Mouse (Mus musculus) heart, postnatal 0 days (tissue): ENCODE data around the gene Gins1. TPM values are rescaled to one million over a fixed set of nuclear protein-coding genes. Genes with fewer than 3 reads are reported as not detected.

Source experiments
- ATAC-seq: fragments of 200-750 bp; cut with Nextera tagmentation; 2 replicates; pipeline ENCODE4 v1.8.0; 2017; ENCODE audit warnings: low read depth, moderate number of reproducible peaks, moderate library complexity; ENCODE audit not compliant: insufficient read depth
- DNase-seq: peaks from one replicate; pipeline ENCODE4 v3.0.0-alpha.2; 2016; ENCODE audit warnings: low spot score
- H3K27ac ChIP-seq: fragments of 300-500 bp; sonication (generic); 2 replicates; pipeline ENCODE4 v1.5.1; 2014; ENCODE audit warnings: low read depth, mild to moderate bottlenecking
- H3K27me3 ChIP-seq: fragments of 300-500 bp; sonication (generic); 2 replicates; pipeline ENCODE4 v1.6.1; 2014; ENCODE audit warnings: low read length, mixed read lengths; ENCODE audit not compliant: control insufficient read depth, insufficient read depth
- H3K36me3 ChIP-seq: fragments of 300-500 bp; sonication (generic); replicated peaks from 2 replicates; pipeline ENCODE4 v1.6.1; 2014; ENCODE audit warnings: low read length, mixed read lengths; ENCODE audit not compliant: control insufficient read depth, insufficient read depth
- H3K4me1 ChIP-seq: fragments of 300-500 bp; sonication (generic); 2 replicates; pipeline ENCODE4 v1.6.1; 2014; ENCODE audit warnings: antibody characterized with exemption; ENCODE audit not compliant: control insufficient read depth, insufficient read depth
- H3K4me2 ChIP-seq: fragments of 300-500 bp; sonication (generic); 2 replicates; pipeline ENCODE4 v1.6.1; 2014; ENCODE audit warnings: low read depth, mild to moderate bottlenecking, low read length, moderate library complexity
- H3K4me3 ChIP-seq: fragments of 300-500 bp; sonication (generic); 2 replicates; pipeline ENCODE4 v1.5.1; 2014; ENCODE audit warnings: low read depth, low read length
- H3K9ac ChIP-seq: fragments of 300-500 bp; sonication (generic); replicated peaks from 2 replicates; pipeline ENCODE4 v1.6.1; 2014; ENCODE audit warnings: low read depth, low read length, mixed read lengths
- H3K9me3 ChIP-seq: fragments of 300-500 bp; sonication (generic); replicated peaks from 2 replicates; pipeline ENCODE4 v1.6.1; 2016; ENCODE audit warnings: low read length; ENCODE audit not compliant: control insufficient read depth
- CTCF ChIP-seq: IDR thresholded peaks from 2 replicates; pipeline ENCODE4 v1.5.1; 2016; ENCODE audit warnings: antibody characterized with exemption, control low read depth, low read depth
- EP300 ChIP-seq: IDR thresholded peaks from 2 replicates; pipeline ENCODE4 v1.6.1; 2016; ENCODE audit warnings: antibody characterized with exemption, low read depth
- WGBS: fragments of 180-500 bp; shearing (Covaris S2); extraction: QIAGEN DNeasy Blood & Tissue Kit; methylation state at CpG from one replicate; pipeline ENCODE4 v1.1.7; 2014; 5-methylcytosine and 5-hydroxymethylcytosine counted together
- polyA plus RNA-seq: library from polyadenylated mRNA; unstranded; fragments of >200 nt; fragmentation: Nextera tagmentation; extraction: Ambion mirVana; gene quantifications from 2 replicates; pipeline ENCODE4 v1.2.1, GENCODE M21; 2015
- total RNA-seq: library from RNA; depleted of rRNA; stranded (reverse); fragments of >200 nt; gene quantifications from 2 replicates; pipeline ENCODE4 v1.2.3, GENCODE M21; 2014; ENCODE audit warnings: low replicate concordance

Gene Gins1
- total and polyA plus RNA-seq, 2 experiments from 2014 or later = 1.6 to 7.8 TPM

DNA sequence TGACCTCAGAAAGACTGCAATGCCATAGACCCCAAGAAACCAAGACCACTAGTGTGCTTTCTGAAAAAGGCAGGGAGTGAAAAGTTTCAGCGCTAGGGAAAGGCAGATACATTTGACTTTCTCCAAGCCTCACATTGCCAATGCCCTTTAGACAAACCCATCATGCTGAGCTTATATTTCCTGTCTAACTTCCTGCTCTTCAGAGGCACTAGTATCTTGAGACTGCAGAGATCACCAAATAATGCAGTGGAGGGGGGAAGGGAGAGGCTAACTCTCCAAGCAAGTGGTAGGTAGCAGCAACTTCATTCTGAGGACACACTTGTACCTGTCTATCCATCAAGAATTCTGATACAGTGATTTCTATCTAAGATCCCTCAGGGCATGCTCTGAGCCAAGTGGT is 35.8 kb upstream of the Gins1 start:
- H3K36me3 ChIP-seq = no peaks in the 10 kb centered on the region
- ATAC-seq = no peak
- no peaks in the 10 kb centered on the region for H3K9me3 ChIP-seq
- H3K9ac ChIP-seq = no peak overlapping the region
- no peak for TF ChIP-seq CTCF
- no peak for TF ChIP-seq EP300
- H3K4me1 ChIP-seq = no peaks in the 10 kb centered on the region
- no peak overlapping the region for H3K4me3 ChIP-seq
- no peak overlapping the region for H3K27ac ChIP-seq
- H3K4me2 ChIP-seq = no peak overlapping the region
- 72% methylated on average over 1 of the region's 1 CpGs for WGBS
- DNase-seq = no peak
- H3K27me3 ChIP-seq = no peaks in the 10 kb centered on the region

GRCm38 (mm10) chr2:150874508-150874907 is 30.7 kb upstream of the Gins1 start:
- DNase-seq (no peak), ATAC-seq (no peak)
- no peak overlapping the region for H3K27ac ChIP-seq
- H3K4me1 ChIP-seq = no peaks in the 10 kb centered on the region
- TF ChIP-seq EP300 = no peak
- TF ChIP-seq CTCF = no peak
- no peak overlapping the region for H3K9ac ChIP-seq
- WGBS = 76% methylated on average over 1 of the region's 1 CpGs
- H3K4me2 ChIP-seq = no peak overlapping the region
- no peaks in the 10 kb centered on the region for H3K27me3 ChIP-seq
- no peak overlapping the region for H3K4me3 ChIP-seq
- no peaks in the 10 kb centered on the region for H3K9me3 ChIP-seq
- H3K36me3 ChIP-seq = no peaks in the 10 kb centered on the region

- 96% methylated on average over 1 of the region's 1 CpGs for WGBS
- ATAC-seq = no peak
- H3K4me2 ChIP-seq = no peak overlapping the region
Observed at GRCm38 (mm10) chr2:150875226-150875625, 30.0 kb upstream of the Gins1 start.

GRCm38 (mm10) chr2:150877561-150877960 is 27.6 kb upstream of the Gins1 start:
- Histone ChIP-seq H3K9me3 (no peaks in the 10 kb centered on the region), H3K4me3 (no peak overlapping the region), H3K36me3 (no peaks in the 10 kb centered on the region), H3K4me1 (no peaks in the 10 kb centered on the region), H3K9ac (no peak overlapping the region), H3K27me3 (no peaks in the 10 kb centered on the region), H3K4me2 (no peak overlapping the region), H3K27ac (no peak overlapping the region)
- WGBS = 90% methylated on average over 4 of the region's 4 CpGs
- no peak for TF ChIP-seq EP300
- no peak for TF ChIP-seq CTCF
- ATAC-seq = no peak
- no peak for DNase-seq

More at GRCm38 (mm10) chr2:150875226-150875625, 30.0 kb upstream of the Gins1 start:
- Histone ChIP-seq H3K9ac (no peak overlapping the region), H3K4me3 (no peak overlapping the region), H3K4me1 (no peaks in the 10 kb centered on the region), H3K27me3 (no peaks in the 10 kb centered on the region), H3K27ac (no peak overlapping the region), H3K36me3 (no peaks in the 10 kb centered on the region), H3K9me3 (no peaks in the 10 kb centered on the region)
- TF ChIP-seq CTCF (no peak), EP300 (no peak)
- no peak for DNase-seq

DNA sequence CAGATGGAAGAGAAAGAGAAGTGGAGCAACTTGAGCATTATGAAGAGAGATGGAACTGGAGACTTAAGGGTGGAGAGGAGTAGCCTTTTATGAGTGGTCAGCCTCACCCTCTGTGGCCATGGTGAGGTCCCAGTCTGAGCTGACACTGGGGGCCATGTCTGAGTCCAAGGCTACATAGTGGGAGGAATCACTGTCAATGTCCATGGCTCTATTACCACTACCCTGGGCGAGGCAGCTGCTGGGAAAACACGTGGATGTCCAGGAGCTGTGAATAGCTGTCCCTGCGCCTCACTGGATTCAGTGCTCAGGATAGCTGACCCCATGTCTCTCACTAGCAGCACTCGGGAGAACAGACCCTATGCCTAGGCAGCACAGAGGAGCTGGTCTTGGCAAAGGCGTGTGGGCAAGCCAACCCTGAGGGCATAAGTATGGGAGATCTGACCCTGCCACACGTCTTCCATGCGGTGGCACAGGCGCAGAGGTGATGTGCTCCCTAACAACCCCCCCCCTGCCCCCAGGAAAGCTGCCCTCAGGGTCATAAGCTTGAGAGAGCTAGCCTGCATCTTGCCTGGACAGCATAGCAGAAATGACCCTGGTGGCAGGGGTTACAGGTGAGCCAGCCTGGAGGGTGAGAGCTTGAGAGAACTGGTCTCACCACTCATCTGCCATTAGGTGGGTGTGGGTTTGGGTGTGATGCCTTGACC is 21.0 kb upstream of the Gins1 start:
- DNase-seq (no peak), ATAC-seq (no peak)
- no peak overlapping the region for H3K4me3 ChIP-seq

GRCm38 (mm10) chr2:150884779-150885110 is 20.5 kb upstream of the Gins1 start:
- DNase-seq = no peak
- Histone ChIP-seq H3K4me1 (no peaks in the 10 kb centered on the region), H3K4me2 (no peak overlapping the region), H3K27ac (no peak overlapping the region), H3K9me3 (no peaks in the 10 kb centered on the region), H3K36me3 (no peaks in the 10 kb centered on the region), H3K9ac (no peak overlapping the region), H3K27me3 (no peaks in the 10 kb centered on the region), H3K4me3 (no peak overlapping the region)
- ATAC-seq = 0 out of 2 replicates have a peak, but pooled peaks have one; percentile 33
- 88% methylated on average over 1 of the region's 1 CpGs for WGBS
- no peak for TF ChIP-seq CTCF
- no peak for TF ChIP-seq EP300

More for the DNA sequence above, 21.0 kb upstream of the Gins1 start:
- Histone ChIP-seq H3K4me1 (no peaks in the 10 kb centered on the region), H3K9ac (no peak overlapping the region), H3K9me3 (no peaks in the 10 kb centered on the region), H3K36me3 (no peaks in the 10 kb centered on the region), H3K4me2 (no peak overlapping the region), H3K27me3 (no peaks in the 10 kb centered on the region), H3K27ac (no peak overlapping the region)
- 83% methylated on average over 8 of the region's 8 CpGs for WGBS
- TF ChIP-seq EP300 = no peak
- TF ChIP-seq CTCF = no peak
